27 mouse cellular contexts compared by ENCODE assay signal in genomic region chr3:18522562-18522961, GRCm38 (mm10).
DNase-seq lines count a peak whose midpoint lies in the region; ATAC-seq lines count a peak whose summit lies in the region.
"Had no signal": no experiment of that assay in that cellular context is flagged by ENCODE, and none has a peak within 500 bp of the region (broad histone marks: within the 10 kb centered on the region; RNA-seq: fewer than 3 reads in every experiment).

No protein-coding gene starts in this region.

- WGBS in hindbrain, embryonic 11.5 days: 39% methylated on average over 3 of the region's 3 CpGs
- WGBS in hindbrain, embryonic 12.5 days: 35% methylated on average over 3 of the region's 3 CpGs
- WGBS in neural tube, embryonic 15.5 days: 13% methylated on average over 3 of the region's 3 CpGs
- WGBS in liver, embryonic 11.5 days: 74% methylated on average over 3 of the region's 3 CpGs

- H3K4me2 ChIP-seq in hindbrain, embryonic 11.5 days (replicated peaks; ENCODE audit: low read depth, low read length): no peak overlapping the region
- H3K4me2 ChIP-seq in hindbrain, embryonic 12.5 days (replicated peaks): no peak overlapping the region
- H3K4me2 ChIP-seq in neural tube, embryonic 15.5 days: no peak overlapping the region
- H3K4me2 ChIP-seq in liver, embryonic 11.5 days: no peak overlapping the region
- H3K4me2 ChIP-seq: forebrain, embryonic 12.5 days; heart, embryonic 13.5 days; midbrain, embryonic 15.5 days had no signal

- no peak overlapping the region for H3K9ac ChIP-seq in hindbrain, embryonic 11.5 days (ENCODE audit: low read depth, low read length)
- no peak overlapping the region for H3K9ac ChIP-seq in hindbrain, embryonic 12.5 days
- H3K9ac ChIP-seq in neural tube, embryonic 15.5 days (replicated peaks): no peak overlapping the region
- H3K9ac ChIP-seq in liver, embryonic 11.5 days (ENCODE audit: low read depth, low read length): no peak overlapping the region
- H3K9ac ChIP-seq: forebrain, embryonic 12.5 days; heart, embryonic 13.5 days; liver, postnatal 0 days; midbrain, embryonic 15.5 days had no signal

- no peaks in the 10 kb centered on the region for H3K4me1 ChIP-seq in hindbrain, embryonic 11.5 days (replicated peaks; ENCODE audit: control insufficient read depth, insufficient read depth, low read length)
- H3K4me1 ChIP-seq in hindbrain, embryonic 12.5 days: no peaks in the 10 kb centered on the region
- no peaks in the 10 kb centered on the region for H3K4me1 ChIP-seq in neural tube, embryonic 15.5 days
- H3K4me1 ChIP-seq in liver, embryonic 11.5 days (replicated peaks; ENCODE audit: control insufficient read depth, insufficient read depth, low read length): no peaks in the 10 kb centered on the region
- H3K4me1 ChIP-seq: embryonic facial prominence, embryonic 10.5 days; forebrain, embryonic 12.5 days; heart, embryonic 13.5 days; midbrain, embryonic 15.5 days had no signal

- no peak overlapping the region for H3K27ac ChIP-seq in hindbrain, embryonic 11.5 days (ENCODE audit: low read depth, low read length)
- no peak overlapping the region for H3K27ac ChIP-seq in hindbrain, embryonic 12.5 days
- no peak overlapping the region for H3K27ac ChIP-seq in neural tube, embryonic 15.5 days (replicated peaks)
- no peak overlapping the region for H3K27ac ChIP-seq in liver, embryonic 11.5 days (ENCODE audit: low read depth, low read length)
- H3K27ac ChIP-seq: embryonic facial prominence, embryonic 10.5 days; forebrain, embryonic 12.5 days; heart, embryonic 13.5 days; hindbrain, postnatal 0 days; midbrain, embryonic 15.5 days had no signal

- H3K4me3 ChIP-seq in hindbrain, embryonic 11.5 days (ENCODE audit: low read depth, low read length): no peak overlapping the region
- no peak overlapping the region for H3K4me3 ChIP-seq in hindbrain, embryonic 12.5 days
- H3K4me3 ChIP-seq in neural tube, embryonic 15.5 days (replicated peaks): no peak overlapping the region
- no peak overlapping the region for H3K4me3 ChIP-seq in liver, embryonic 11.5 days (ENCODE audit: low read depth, low read length)
- H3K4me3 ChIP-seq: embryonic facial prominence, embryonic 10.5 days; forebrain, embryonic 12.5 days; heart, embryonic 13.5 days; midbrain, embryonic 15.5 days; myocyte had no signal

- no peaks in the 10 kb centered on the region for H3K9me3 ChIP-seq in hindbrain, embryonic 11.5 days (ENCODE audit: control insufficient read depth, low read length)
- no peaks in the 10 kb centered on the region for H3K9me3 ChIP-seq in hindbrain, embryonic 12.5 days (replicated peaks)
- H3K9me3 ChIP-seq in neural tube, embryonic 15.5 days (replicated peaks): no peaks in the 10 kb centered on the region
- no peaks in the 10 kb centered on the region for H3K9me3 ChIP-seq in liver, embryonic 11.5 days (ENCODE audit: control insufficient read depth, low read length)
- H3K9me3 ChIP-seq: embryonic facial prominence, embryonic 10.5 days; forebrain, embryonic 12.5 days; heart, embryonic 13.5 days; midbrain, embryonic 15.5 days had no signal

- H3K27me3 ChIP-seq in hindbrain, embryonic 11.5 days (ENCODE audit: control insufficient read depth, insufficient read depth, low read length): no peaks in the 10 kb centered on the region
- no peaks in the 10 kb centered on the region for H3K27me3 ChIP-seq in hindbrain, embryonic 12.5 days
- H3K27me3 ChIP-seq in neural tube, embryonic 15.5 days (replicated peaks): no peaks in the 10 kb centered on the region
- no peaks in the 10 kb centered on the region for H3K27me3 ChIP-seq in liver, embryonic 11.5 days (replicated peaks; ENCODE audit: control insufficient read depth, insufficient read depth, low read length)
- H3K27me3 ChIP-seq: CH12.LX; forebrain, embryonic 12.5 days; heart, embryonic 13.5 days; midbrain, embryonic 15.5 days had no signal

- ATAC-seq in hindbrain, embryonic 11.5 days (ENCODE audit: low FRiP score): 0 out of 2 replicates have a peak, but pooled peaks have one; percentile 54
- ATAC-seq in hindbrain, embryonic 12.5 days (ENCODE audit: low FRiP score): no peak
- ATAC-seq in neural tube, embryonic 15.5 days (ENCODE audit: low FRiP score): no peak
- no peak for ATAC-seq in liver, embryonic 11.5 days (replicated peaks; ENCODE audit: low FRiP score)
- ATAC-seq: activated CD4-positive, CD25-positive, alpha-beta regulatory T cell, adult 4 months; hindbrain, postnatal 0 days; liver, postnatal 0 days; midbrain, embryonic 15.5 days had no signal

- peak; percentile 3 for DNase-seq in hindbrain, embryonic 11.5 days (ENCODE audit: low spot score)
- DNase-seq in neural tube, embryonic 10.5 days (ENCODE audit: extremely low spot score, low spot score): peak; percentile 16
- peak; percentile 5 for DNase-seq in embryo, embryonic 10.5 days (ENCODE audit: low spot score)
- no peak for DNase-seq in liver, embryonic 11.5 days (ENCODE audit: low spot score)
- no peak for DNase-seq in testis, postnatal 14 days (ENCODE audit: low spot score)
- DNase-seq in cerebellum, postnatal 25 days: no peak
- DNase-seq: adrenal gland, postnatal 10 days; cerebellum, adult 9-11 months; gastrocnemius, postnatal 10 days; heart, adult 18-20 months; kidney, adult 11 months; left cerebral cortex, postnatal 4 days; liver; liver, postnatal 0 days; lung, postnatal 10 days; right cerebral cortex, adult 18-20 months; thymus, postnatal 36 days had no signal

- H3K36me3 ChIP-seq in hindbrain, embryonic 11.5 days (ENCODE audit: control insufficient read depth, insufficient read depth, low read length): no peaks in the 10 kb centered on the region
- H3K36me3 ChIP-seq in hindbrain, embryonic 12.5 days: no peaks in the 10 kb centered on the region
- H3K36me3 ChIP-seq in neural tube, embryonic 15.5 days: no peaks in the 10 kb centered on the region
- H3K36me3 ChIP-seq in liver, embryonic 11.5 days (ENCODE audit: control insufficient read depth, insufficient read depth, low read length): no peaks in the 10 kb centered on the region
- H3K36me3 ChIP-seq: embryonic facial prominence, embryonic 10.5 days; forebrain, embryonic 12.5 days; heart, embryonic 13.5 days; midbrain, embryonic 15.5 days had no signal

Comparison
In these comparisons a context has a peak if more than half of its experiments do, and no peak if none do; other contexts are left out.
1. DNase-seq: peak in hindbrain, embryonic 11.5 days (single experiment), neural tube, embryonic 10.5 days (single experiment) and embryo, embryonic 10.5 days (single experiment); none in liver, embryonic 11.5 days (single experiment), testis, postnatal 14 days (single experiment) and cerebellum, postnatal 25 days (0 of 2).